Mouse (Mus musculus) layer of hippocampus, postnatal 36 days (tissue): ENCODE measurements around the gene Klk1b5. TPM values are rescaled to one million over a fixed set of nuclear protein-coding genes. Genes with fewer than 3 reads are reported as not detected.
"Not testable (repeated sequence)": the region's sequence is repeated elsewhere in the genome, so short reads cannot be mapped to it uniquely, and the experiment has no call there.

Source experiments
- DNase-seq, 2 experiments: peaks; one replicate each; pipeline ENCODE4 v3.0.0; 2022
- total RNA-seq, 2 experiments: library from RNA; stranded (reverse); gene quantifications; 2 replicates each; pipeline ENCODE4 v1.2.3; 2021

Klk1b5 gene
- total RNA-seq = not detected

GRCm38 (mm10) chr7:44215645-44216044, at the start of gene Klk1b5:
Gene Klk1b5, plus strand, starts transcription at chr7:44215945.
- no peak for DNase-seq

DNA sequence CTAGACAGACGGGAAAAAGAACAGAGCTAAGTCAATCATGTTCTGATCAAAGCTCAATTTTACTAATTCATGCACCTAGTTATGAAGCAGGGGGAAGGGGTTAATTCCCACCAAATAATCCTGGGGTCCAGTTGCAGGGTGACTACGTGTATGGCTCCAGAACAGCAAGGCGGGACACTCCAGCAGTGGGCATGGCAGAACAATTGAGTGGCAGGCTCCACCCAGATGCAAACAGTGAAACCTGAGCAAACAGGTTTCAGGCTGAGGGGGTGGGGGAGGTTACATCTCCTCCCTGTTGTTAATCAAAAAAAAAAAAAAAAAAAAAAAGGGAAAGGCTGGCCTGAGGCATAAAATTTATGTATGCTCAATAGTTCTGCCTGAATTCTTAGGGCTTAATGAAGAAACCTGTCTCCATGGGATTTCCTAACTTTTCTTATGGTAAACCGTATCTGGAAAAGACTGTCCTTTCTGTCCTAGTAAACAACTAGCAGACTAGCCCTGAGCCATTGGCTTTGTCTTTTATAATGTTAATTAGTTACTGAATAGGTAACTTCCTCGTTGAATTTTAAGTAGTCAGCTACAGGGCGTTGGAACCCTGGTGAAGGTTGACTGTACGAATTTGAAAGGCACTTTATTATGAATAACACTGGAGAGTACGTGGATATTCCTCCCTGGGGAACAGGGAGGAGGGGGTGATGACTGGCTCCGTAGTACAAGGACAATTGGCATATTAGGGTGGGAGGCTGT, 36.3 kb upstream of the Klk1b5 start:
- no peak for DNase-seq

GRCm38 (mm10) chr7:44186516-44186915, 29.2 kb upstream of the Klk1b5 start:
- not testable (repeated sequence) for DNase-seq

DNA sequence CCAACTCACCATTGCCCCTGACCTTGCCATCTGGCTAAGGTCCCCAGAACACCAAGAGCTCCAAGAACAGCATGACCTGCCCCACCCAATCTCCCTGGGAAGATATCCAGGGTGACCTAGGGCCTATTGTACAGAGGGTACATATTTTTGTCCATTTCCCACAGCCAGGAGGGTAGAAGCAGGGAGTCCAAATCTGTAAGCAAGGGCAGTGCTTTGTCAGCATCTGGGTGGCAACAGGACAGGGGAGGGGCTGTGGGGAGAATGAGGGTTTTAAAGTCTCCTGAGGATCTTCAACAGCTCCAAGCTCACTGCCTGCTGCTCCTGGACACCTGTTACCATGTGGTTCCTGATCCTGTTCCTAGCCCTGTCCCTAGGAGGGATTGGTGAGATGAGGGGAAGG, 27.8 kb upstream of the Klk1b5 start, which contains the start of gene Klk1b24:
Gene Klk1b24 (plus strand): TSS at position 301 of the 400 bp plus-strand sequence.
- not testable (repeated sequence) for DNase-seq

DNA sequence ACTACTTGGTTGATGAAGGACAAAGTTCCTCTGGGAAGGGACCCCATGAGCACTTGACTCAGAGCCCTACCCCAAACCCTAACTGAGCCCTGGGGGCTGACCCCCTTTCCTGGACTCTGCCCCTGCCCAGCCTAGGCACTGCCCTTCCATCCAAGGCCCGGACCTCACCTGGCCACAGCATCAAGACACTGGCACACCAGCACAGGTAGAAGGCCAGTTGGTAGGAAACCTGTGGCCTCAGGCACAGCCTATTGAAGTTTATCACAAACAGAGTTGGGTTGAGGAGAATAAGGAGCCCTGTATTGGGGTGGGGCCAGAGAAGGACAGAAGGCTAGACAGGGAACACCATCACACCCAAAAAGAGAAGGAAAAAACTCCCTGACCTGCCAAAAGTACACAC, 22.3 kb upstream of the Klk1b5 start:
- not testable (repeated sequence) for DNase-seq

DNA sequence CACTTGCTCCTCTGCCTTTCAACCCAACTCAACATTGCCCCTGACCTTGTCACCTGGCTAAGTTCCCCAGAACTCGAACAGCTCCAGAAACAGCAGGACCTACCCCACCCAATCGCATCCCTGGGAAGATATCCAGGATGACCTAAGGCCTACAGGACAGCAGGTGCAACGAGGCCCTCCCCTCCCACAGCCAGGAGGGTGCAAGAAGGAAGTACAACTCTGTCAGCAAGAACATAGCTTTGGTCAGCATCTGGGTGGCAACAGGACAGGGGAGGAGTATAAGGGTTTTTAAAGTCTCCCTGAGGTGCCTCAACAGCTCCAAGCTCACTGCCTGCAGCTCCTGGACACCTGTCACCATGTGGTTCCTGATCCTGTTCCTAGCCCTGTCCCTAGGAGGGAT, 17.9 kb upstream of the Klk1b5 start, which contains the start of gene Klk1b3:
Gene Klk1b3 (plus strand): TSS at position 301 of the 400 bp plus-strand sequence.
- no peak for DNase-seq

GRCm38 (mm10) chr7:44207135-44207534, 8.6 kb upstream of the Klk1b5 start, which contains the start of gene Klk1b4:
Gene Klk1b4, plus strand, starts transcription at chr7:44207435.
- DNase-seq = not testable (repeated sequence)

DNA sequence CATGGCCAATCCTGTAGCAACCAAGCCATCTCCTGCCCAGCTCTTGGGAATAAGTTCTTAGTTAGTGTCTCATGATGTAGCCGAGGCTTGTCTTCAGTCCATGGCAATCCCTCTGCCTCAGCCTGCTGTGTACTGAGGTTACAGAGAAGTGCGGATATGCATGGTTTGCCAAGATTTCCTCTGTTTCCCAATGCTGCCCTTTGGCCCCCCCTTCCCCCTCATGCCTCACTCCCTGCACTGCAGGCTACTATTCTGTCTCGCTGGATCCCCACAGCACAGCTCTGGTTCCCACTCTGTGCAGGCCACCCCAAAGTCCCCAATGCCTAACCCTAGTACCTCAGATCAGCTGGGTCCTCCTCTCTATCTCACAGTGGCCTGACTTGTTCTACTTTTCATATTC, 7.4 kb upstream of the Klk1b5 start:
- DNase-seq = no peak

GRCm38 (mm10) chr7:44221601-44222000, 5.9 kb downstream of the Klk1b5 start:
- not testable (repeated sequence) for DNase-seq

- DNase-seq = not testable (repeated sequence)
Observed at GRCm38 (mm10) chr7:44222335-44222734, 6.6 kb downstream of the Klk1b5 start.

DNA sequence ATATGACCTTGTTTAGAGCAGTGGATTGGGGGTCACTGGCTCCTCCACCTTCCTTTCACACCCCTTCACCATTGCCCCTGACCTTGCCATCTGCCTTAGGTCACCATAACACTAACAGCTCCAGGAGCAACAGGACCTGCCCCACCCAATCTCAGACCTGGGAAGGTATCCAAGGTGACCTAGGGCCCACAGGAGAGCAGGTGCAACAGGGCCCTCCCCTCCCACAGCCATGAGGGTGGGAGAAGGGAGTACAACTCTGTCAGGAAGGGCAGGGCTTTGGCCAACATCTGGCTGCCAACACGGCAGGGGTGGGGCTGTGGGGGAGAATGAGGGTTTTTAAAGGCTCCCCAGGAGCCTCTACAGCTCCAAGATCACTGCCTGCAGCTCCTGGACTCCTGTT, 9.3 kb downstream of the Klk1b5 start, which contains the start of gene Klk1:
Gene Klk1 (plus strand): TSS at position 285 of the 400 bp plus-strand sequence.
- no peak for DNase-seq

DNA sequence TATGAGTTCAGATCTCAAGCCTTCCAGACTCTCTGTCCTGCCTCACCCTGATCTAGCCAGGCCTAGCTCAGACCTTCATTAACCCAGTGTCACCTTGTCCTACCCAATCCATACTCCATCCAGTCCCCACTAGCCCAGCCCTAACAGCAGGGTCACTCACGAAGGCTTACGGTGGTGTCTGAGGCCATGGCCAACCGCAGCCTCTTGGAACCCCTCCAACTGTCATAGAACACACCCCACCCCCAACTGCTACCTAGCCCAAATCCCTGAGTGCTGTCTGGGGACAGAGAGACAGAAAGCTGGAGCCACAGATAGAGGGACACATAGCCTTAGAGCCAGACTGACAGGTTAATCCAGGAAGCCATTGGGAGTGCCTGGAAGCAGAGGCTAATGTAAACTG, 20.2 kb downstream of the Klk1b5 start, which contains the start of gene Gm36864:
Gene Gm36864 (plus strand): TSS at position 269 of the 400 bp plus-strand sequence.
- no peak for DNase-seq

DNA sequence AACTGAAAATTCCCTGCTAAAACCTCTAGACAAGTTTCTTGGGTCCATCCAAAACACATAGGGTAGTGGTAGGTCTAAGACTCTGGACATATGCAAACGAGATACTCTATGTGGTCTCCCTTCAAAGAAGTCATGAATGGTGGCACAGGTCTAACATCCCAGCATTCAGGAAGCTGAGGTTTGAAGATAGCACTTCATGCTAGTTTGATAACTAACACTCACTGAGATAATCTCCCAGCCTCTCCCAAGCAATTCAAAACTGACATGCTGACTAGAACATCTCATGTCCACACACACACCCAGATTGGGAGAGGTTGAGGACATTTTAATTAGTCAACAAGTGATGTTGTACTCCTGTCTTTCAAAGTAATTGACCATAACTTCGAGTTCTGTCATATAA, 24.2 kb downstream of the Klk1b5 start:
- DNase-seq = no peak

GRCm38 (mm10) chr7:44240712-44241111, 25.0 kb downstream of the Klk1b5 start:
- no peak for DNase-seq

- DNase-seq = no peak
Observed at GRCm38 (mm10) chr7:44241163-44241562, 25.4 kb downstream of the Klk1b5 start.

DNA sequence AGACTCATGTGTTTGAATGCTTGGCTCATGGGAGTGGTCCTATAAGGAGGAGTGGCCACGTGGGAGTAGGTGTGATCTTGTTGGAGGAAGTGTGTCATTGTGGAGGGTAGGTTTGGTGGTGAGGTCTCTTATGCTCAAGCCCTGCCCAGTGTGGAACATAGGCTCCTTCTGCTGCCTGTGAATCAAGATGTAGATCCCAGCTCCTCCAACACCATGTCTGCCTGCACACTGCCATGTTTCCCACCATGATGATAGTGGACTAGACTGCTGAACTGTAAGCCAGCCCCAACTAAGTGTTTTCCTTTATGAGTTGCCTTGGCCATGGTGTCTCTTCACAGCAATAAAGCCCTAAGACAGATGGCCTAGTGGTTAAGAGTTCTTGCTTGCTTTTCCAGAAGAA, 28.3 kb downstream of the Klk1b5 start:
- DNase-seq = no peak

GRCm38 (mm10) chr7:44246055-44246983, 30.6 kb downstream of the Klk1b5 start, which contains the start of the genes 1700028J19Rik and 2410002F23Rik:
Gene 1700028J19Rik, minus strand, starts transcription at chr7:44246695.
Gene 2410002F23Rik, plus strand, starts transcription at chr7:44246722.
- peak; percentile 90 to 92 for DNase-seq

GRCm38 (mm10) chr7:44246984-44247470, 31.3 kb downstream of the Klk1b5 start:
- peak in 1 of 2 experiments; percentile 26 for DNase-seq

- DNase-seq = no peak
Observed at GRCm38 (mm10) chr7:44247971-44248370, 32.2 kb downstream of the Klk1b5 start.

DNA sequence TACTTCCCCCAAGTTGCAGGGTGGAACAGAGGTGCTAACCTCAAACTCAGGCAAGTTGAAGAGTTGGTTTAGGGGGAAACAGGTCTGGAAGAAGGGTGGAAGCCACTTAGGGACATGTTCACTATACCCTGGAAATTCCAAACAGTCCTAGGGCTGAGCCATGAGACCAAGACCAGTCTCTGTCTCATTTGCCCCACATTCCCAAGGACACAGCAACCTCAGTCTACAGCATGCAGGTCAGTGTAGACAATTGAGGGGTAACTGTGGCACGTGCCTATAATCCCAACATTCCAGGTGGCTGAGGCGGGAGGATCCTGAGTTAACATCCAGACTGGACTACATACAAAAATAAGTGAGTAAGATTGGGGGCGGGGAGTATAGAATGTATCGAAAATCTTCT, 33.5 kb downstream of the Klk1b5 start:
- DNase-seq = no peak

DNA sequence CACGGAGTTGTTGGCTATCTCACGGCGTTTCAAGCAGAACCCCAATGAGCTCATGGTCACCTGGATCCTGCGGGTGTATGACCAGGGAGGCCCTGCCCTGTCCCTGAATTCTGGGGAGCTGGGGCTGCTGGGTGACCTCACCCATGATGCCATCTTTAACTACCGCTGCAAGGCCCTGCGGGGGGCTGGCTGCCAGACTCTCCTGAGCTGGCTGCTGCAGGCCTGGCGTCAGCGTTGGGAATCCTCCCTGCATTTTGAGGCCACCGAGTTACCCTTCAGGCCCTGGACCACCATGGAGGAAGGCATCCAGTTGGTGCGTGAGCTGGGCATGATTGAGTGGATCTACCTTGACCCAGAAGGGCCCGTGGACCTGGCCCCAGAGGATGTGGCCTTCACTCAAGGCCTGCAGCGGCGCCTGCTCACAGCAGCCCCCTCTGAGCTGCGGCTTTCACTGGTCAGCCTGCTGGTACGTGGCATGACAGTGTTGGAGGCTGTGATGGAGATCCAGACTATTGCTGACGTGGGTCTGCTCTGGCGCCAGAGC, 35.1 kb downstream of the Klk1b5 start:
- not testable (repeated sequence) for DNase-seq

GRCm38 (mm10) chr7:44253023-44253616, 37.4 kb downstream of the Klk1b5 start:
- DNase-seq = no peak
